Mouse (Mus musculus) hindbrain, embryonic 12.5 days (tissue): ENCODE results near the gene Gm11168. TPM values are rescaled to one million over a fixed set of nuclear protein-coding genes. Genes with fewer than 3 reads are reported as not detected.
"Not testable (repeated sequence)": the region's sequence is repeated elsewhere in the genome, so short reads cannot be mapped to it uniquely, and the experiment has no call there.

Experiments used
- ATAC-seq: fragments of 200-750 bp; cut with Nextera tagmentation; 2 replicates; pipeline ENCODE4 v1.8.0; 2017; ENCODE audit warnings: moderate TSS enrichment; ENCODE audit not compliant: low FRiP score
- H3K27ac ChIP-seq: fragments of 300-500 bp; sonication (generic); 2 replicates; pipeline ENCODE4 v1.5.1; 2016; ENCODE audit warnings: mild to moderate bottlenecking
- H3K27me3 ChIP-seq: fragments of 300-500 bp; sonication (generic); 2 replicates; pipeline ENCODE4 v1.6.1; 2016; ENCODE audit warnings: mild to moderate bottlenecking
- H3K36me3 ChIP-seq: fragments of 300-500 bp; sonication (generic); 2 replicates; pipeline ENCODE4 v1.6.1; 2016; ENCODE audit warnings: mild to moderate bottlenecking
- H3K4me1 ChIP-seq: fragments of 300-500 bp; sonication (generic); 2 replicates; pipeline ENCODE4 v1.6.1; 2016
- H3K4me2 ChIP-seq: fragments of 300-500 bp; sonication (generic); replicated peaks from 2 replicates; pipeline ENCODE4 v1.6.1; 2016; ENCODE audit warnings: mild to moderate bottlenecking
- H3K4me3 ChIP-seq: fragments of 300-500 bp; sonication (generic); 2 replicates; pipeline ENCODE4 v1.5.1; 2016; ENCODE audit warnings: mild to moderate bottlenecking
- H3K9ac ChIP-seq: fragments of 300-500 bp; sonication (generic); 2 replicates; pipeline ENCODE4 v1.6.1; 2016; ENCODE audit warnings: mild to moderate bottlenecking, moderate library complexity
- H3K9me3 ChIP-seq: fragments of 300-500 bp; sonication (generic); replicated peaks from 2 replicates; pipeline ENCODE4 v1.6.1; 2016; ENCODE audit warnings: mild to moderate bottlenecking
- WGBS: fragments of 180-500 bp; shearing (Covaris S2); methylation state at CpG from one replicate; pipeline ENCODE4 v1.1.7; 2016; 5-methylcytosine and 5-hydroxymethylcytosine counted together
- polyA plus RNA-seq: library from polyadenylated mRNA; unstranded; fragments of >200 nt; fragmentation: Nextera tagmentation; extraction: Ambion mirVana; gene quantifications from 2 replicates; pipeline ENCODE4 v1.2.1, GENCODE M21; 2016

Gm11168 gene
- polyA plus RNA-seq = not detected in 2 replicates

DNA sequence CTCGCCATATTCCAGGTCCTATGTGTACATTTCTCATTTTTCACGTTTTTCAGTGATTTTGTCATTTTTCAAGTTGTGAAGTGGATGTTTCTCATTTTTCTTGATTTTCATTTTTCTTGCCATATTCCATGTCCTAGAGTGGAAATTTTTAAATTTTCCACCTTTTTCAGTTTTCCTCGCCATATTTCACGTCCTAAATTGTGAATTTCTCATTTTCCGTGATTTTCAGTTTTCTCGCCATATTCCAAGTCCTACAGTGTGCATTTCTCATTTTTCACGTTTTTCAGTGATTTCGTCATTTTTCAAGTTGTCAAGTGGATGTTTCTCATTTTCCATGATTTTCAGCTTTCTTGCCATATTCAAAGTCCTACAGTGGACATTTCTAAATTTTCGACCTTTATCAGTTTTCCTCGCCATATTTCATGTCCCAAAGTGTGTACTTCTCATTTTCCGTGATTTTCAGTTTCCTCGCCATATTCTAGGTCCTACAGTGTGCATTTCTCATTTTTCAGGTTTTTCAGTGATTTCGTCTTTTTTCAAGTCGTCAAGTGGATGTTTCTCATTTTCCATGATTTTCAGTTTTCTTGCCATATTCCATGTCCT lies at the start of gene Gm11168:
TSS of gene Gm11168 (plus strand) at position 553 of the 603 bp plus-strand sequence.
- 75% methylated on average over 6 of the region's 14 CpGs for WGBS
- H3K9ac ChIP-seq, H3K36me3 ChIP-seq, H3K27me3 ChIP-seq, H3K9me3 ChIP-seq, H3K4me2 ChIP-seq, H3K4me3 ChIP-seq, H3K27ac ChIP-seq, H3K4me1 ChIP-seq, ATAC-seq: not testable (repeated sequence)

- ATAC-seq, H3K9me3 ChIP-seq, H3K27ac ChIP-seq, H3K4me1 ChIP-seq, H3K4me3 ChIP-seq, H3K4me2 ChIP-seq, H3K27me3 ChIP-seq, H3K9ac ChIP-seq, H3K36me3 ChIP-seq: not testable (repeated sequence)
- whole genome bisulfite sequencing = 72% methylated on average over 12 of the region's 12 CpGs
These were observed 2.6 kb upstream of the Gm11168 start, which contains the start of gene Gm10722 for GRCm38 (mm10) chr9:3000445-3000972. TSS of gene Gm10722 (plus strand) at chr9:3000922.

- not testable (repeated sequence) for H3K4me3 ChIP-seq, H3K27ac ChIP-seq, H3K9ac ChIP-seq, H3K4me1 ChIP-seq, H3K4me2 ChIP-seq, H3K36me3 ChIP-seq, H3K9me3 ChIP-seq, H3K27me3 ChIP-seq, ATAC-seq
- WGBS = 63% methylated on average over 8 of the region's 8 CpGs
These were observed 2.1 kb upstream of the Gm11168 start for GRCm38 (mm10) chr9:3001006-3001405.

- H3K36me3 ChIP-seq, H3K4me1 ChIP-seq, H3K9me3 ChIP-seq, H3K9ac ChIP-seq, H3K27me3 ChIP-seq, H3K4me3 ChIP-seq, H3K4me2 ChIP-seq, H3K27ac ChIP-seq: not testable (repeated sequence)
- ATAC-seq = peak; percentile 90
- WGBS = 67% methylated on average over 9 of the region's 11 CpGs
These were observed 1.0 kb upstream of the Gm11168 start for GRCm38 (mm10) chr9:3001948-3002659.

DNA sequence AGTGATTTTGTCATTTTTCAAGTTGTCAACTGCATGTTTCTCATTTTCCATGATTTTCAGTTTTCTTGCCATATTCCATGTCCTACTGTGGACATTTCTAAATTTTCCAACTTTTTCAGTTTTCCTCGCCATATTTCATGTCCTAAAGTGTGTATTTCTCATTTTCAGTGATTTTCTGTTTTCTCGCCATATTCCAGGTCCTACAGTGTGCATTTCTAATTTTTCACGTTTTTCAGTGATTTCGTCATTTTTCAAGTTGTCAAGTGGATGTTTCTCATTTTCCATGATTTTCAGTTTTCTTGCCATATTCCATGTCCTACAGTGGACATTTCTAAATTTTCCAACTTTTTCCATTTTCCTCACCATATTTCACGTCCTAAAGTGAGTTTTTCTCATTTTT lies 3.0 kb downstream of the Gm11168 start:
- H3K4me2 ChIP-seq, H3K9me3 ChIP-seq, H3K9ac ChIP-seq, H3K4me3 ChIP-seq, H3K27ac ChIP-seq, H3K4me1 ChIP-seq, ATAC-seq, H3K36me3 ChIP-seq, H3K27me3 ChIP-seq: not testable (repeated sequence)
- 79% methylated on average over 1 of the region's 5 CpGs for WGBS

- WGBS = 73% methylated on average over 8 of the region's 8 CpGs
- H3K36me3 ChIP-seq, H3K4me3 ChIP-seq, H3K27ac ChIP-seq, H3K4me1 ChIP-seq, H3K9ac ChIP-seq, H3K9me3 ChIP-seq, H3K4me2 ChIP-seq, H3K27me3 ChIP-seq: not testable (repeated sequence)
- peak; percentile 77 for ATAC-seq
These were observed 3.5 kb downstream of the Gm11168 start for GRCm38 (mm10) chr9:3006636-3007035.

DNA sequence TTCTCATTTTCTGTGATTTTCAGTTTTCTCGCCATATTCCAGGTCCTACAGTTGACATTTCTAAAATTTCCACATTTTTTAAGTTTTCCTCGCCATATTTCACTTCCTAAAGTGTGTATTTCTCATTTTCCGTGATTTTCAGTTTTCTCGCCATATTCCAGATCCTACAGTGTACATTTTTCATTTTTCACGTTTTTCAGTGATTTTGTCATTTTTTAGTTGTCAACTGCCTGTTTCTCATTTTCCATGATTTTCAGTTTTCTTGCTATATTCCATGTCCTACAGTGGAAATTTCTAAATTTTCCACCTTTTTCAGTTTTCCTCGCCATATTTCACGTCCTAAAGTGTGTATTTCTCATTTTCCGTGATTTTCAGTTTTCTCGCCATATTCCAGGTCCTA lies 4.1 kb downstream of the Gm11168 start:
- ATAC-seq = peak; percentile 39; the same call in 1 of the 2 replicates
- not testable (repeated sequence) for H3K36me3 ChIP-seq, H3K4me2 ChIP-seq, H3K9me3 ChIP-seq, H3K27me3 ChIP-seq, H3K9ac ChIP-seq, H3K4me3 ChIP-seq, H3K4me1 ChIP-seq, H3K27ac ChIP-seq
- WGBS = 78% methylated on average over 8 of the region's 9 CpGs

DNA sequence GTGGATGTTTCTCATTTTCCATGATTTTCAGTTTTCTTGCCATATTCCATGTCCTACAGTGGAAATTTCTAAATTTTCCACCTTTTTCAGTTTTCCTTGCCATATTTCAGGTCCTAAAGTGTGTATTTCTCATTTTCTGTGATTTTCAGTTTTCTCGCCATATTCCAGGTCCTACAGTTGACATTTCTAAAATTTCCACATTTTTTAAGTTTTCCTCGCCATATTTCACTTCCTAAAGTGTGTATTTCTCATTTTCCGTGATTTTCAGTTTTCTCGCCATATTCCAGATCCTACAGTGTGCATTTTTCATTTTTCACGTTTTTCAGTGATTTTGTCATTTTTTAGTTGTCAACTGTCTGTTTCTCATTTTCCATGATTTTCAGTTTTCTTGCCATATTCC lies 6.2 kb downstream of the Gm11168 start:
- H3K36me3 ChIP-seq, H3K27me3 ChIP-seq, H3K4me2 ChIP-seq, H3K9me3 ChIP-seq, H3K27ac ChIP-seq, H3K4me1 ChIP-seq, H3K4me3 ChIP-seq, H3K9ac ChIP-seq: not testable (repeated sequence)
- no CpG with 5 or more reads among the region's 5 CpGs for WGBS
- ATAC-seq = peak; percentile 53

DNA sequence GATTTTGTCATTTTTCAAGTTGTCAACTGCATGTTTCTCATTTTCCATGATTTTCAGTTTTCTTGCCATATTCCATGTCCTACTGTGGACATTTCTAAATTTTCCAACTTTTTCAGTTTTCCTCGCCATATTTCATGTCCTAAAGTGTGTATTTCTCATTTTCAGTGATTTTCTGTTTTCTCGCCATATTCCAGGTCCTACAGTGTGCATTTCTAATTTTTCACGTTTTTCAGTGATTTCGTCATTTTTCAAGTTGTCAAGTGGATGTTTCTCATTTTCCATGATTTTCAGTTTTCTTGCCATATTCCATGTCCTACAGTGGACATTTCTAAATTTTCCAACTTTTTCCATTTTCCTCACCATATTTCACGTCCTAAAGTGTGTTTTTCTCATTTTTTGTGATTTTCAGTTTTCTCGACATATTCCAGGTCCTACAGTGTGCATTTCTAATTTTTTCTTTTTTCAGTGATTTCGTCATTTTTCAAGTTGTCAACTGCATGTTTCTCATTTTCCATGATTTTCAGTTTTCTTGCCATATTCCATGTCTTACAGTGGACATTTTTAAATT lies 9.0 kb downstream of the Gm11168 start:
- WGBS = 85% methylated on average over 3 of the region's 7 CpGs
- not testable (repeated sequence) for H3K27ac ChIP-seq, H3K4me2 ChIP-seq, H3K4me3 ChIP-seq, H3K36me3 ChIP-seq, ATAC-seq, H3K9me3 ChIP-seq, H3K27me3 ChIP-seq, H3K4me1 ChIP-seq, H3K9ac ChIP-seq

DNA sequence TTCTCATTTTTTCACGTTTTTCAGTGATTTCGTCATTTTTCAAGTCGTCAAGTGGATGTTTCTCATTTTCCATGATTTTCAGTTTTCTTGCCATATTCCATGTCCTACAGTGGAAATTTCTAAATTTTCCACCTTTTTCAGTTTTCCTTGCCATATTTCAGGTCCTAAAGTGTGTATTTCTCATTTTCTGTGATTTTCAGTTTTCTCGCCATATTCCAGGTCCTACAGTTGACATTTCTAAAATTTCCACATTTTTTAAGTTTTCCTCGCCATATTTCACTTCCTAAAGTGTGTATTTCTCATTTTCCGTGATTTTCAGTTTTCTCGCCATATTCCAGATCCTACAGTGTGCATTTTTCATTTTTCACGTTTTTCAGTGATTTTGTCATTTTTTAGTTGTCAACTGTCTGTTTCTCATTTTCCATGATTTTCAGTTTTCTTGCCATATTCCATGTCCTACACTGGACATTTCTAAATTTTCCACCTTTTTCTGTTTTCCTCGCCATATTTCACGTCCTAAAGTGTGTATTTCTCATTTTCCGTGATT lies 9.7 kb downstream of the Gm11168 start, which contains the start of gene Gm10721:
TSS of gene Gm10721 (plus strand) at position 408 of the 547 bp plus-strand sequence.
- H3K36me3 ChIP-seq, H3K9me3 ChIP-seq, H3K4me1 ChIP-seq, H3K4me2 ChIP-seq, H3K27ac ChIP-seq, H3K27me3 ChIP-seq, H3K4me3 ChIP-seq, H3K9ac ChIP-seq: not testable (repeated sequence)
- WGBS = no CpG with 5 or more reads among the region's 11 CpGs
- ATAC-seq = peak; percentile 59

- H3K4me3 ChIP-seq, ATAC-seq: not testable (repeated sequence)
- WGBS = 71% methylated on average over 5 of the region's 9 CpGs
These were observed 12.2 kb downstream of the Gm11168 start, which contains the start of gene Gm10720 for GRCm38 (mm10) chr9:3015354-3015753. TSS of gene Gm10720 (plus strand) at chr9:3015654.

GRCm38 (mm10) chr9:3015896-3016295 lies 12.8 kb downstream of the Gm11168 start:
- not testable (repeated sequence) for H3K27ac ChIP-seq, H3K4me1 ChIP-seq, H3K27me3 ChIP-seq, H3K9me3 ChIP-seq, H3K4me2 ChIP-seq, H3K4me3 ChIP-seq, H3K9ac ChIP-seq, ATAC-seq, H3K36me3 ChIP-seq
- WGBS = 72% methylated on average over 6 of the region's 6 CpGs

More at GRCm38 (mm10) chr9:3015354-3015753, 12.2 kb downstream of the Gm11168 start, which contains the start of gene Gm10720:
- H3K36me3 ChIP-seq, H3K9ac ChIP-seq, H3K27me3 ChIP-seq, H3K4me2 ChIP-seq, H3K9me3 ChIP-seq, H3K4me1 ChIP-seq, H3K27ac ChIP-seq: not testable (repeated sequence)
